Mouse (Mus musculus) heart, postnatal 14 days (tissue): Measurements from ENCODE around the gene Pank4. TPM values are rescaled to one million over a fixed set of nuclear protein-coding genes. Genes with fewer than 3 reads are reported as not detected.

Experiments
- DNase-seq, 2 experiments: peaks; one replicate each; pipeline ENCODE4 v3.0.0; 2021 to 2022
- intact Hi-C: fragments of 180-260 bp; cut with DNase I; formaldehyde crosslinking; loops from one replicate; pipeline ENCODE4 v1.15.1; 2025
- total RNA-seq, 2 experiments: library from RNA; stranded (reverse); gene quantifications; 2 replicates each; pipeline ENCODE4 v1.2.3; 2021

Gene Pank4
- total RNA-seq, 2 experiments from 2014 or later: 38.3 to 41.0 TPM

- no peak for DNase-seq
- intact Hi-C loops: loop anchor here (5.0 kb wide), 1 partner anchor 45 kb away; no protein-coding TSS in a partner anchor
These were observed 22.1 kb upstream of the Pank4 start for GRCm38 (mm10) chr4:154941831-154942230.

- intact Hi-C loops: loop anchor here (5.0 kb wide), 1 partner anchor 45 kb away; no protein-coding TSS in a partner anchor
- DNase-seq: no peak
These were observed 21.1 kb upstream of the Pank4 start for GRCm38 (mm10) chr4:154942632-154943322.

- intact Hi-C loops: loop anchor here (1.0 to 5.0 kb wide), 3 partner anchors 44 to 122 kb away; no protein-coding TSS in a partner anchor
- no peak for DNase-seq
These were observed 20.4 kb upstream of the Pank4 start for GRCm38 (mm10) chr4:154943323-154944039.

- peak; percentile 72 to 81 for DNase-seq
- intact Hi-C loops: loop anchor here (1.0 to 5.0 kb wide), 3 partner anchors 43 to 121 kb away; no protein-coding TSS in a partner anchor
These were observed 19.8 kb upstream of the Pank4 start for GRCm38 (mm10) chr4:154944121-154944590.

- peak; percentile 56 to 70 for DNase-seq
- intact Hi-C loops: loop anchor here (5.0 kb wide), 1 partner anchor 51 kb away; no protein-coding TSS in a partner anchor
These were observed 17.6 kb upstream of the Pank4 start for GRCm38 (mm10) chr4:154946319-154946718.

- no peak for DNase-seq
- intact Hi-C loops: loop anchor here (5.0 kb wide), 1 partner anchor 49 kb away; no protein-coding TSS in a partner anchor
These were observed 15.6 kb upstream of the Pank4 start for GRCm38 (mm10) chr4:154948066-154948939.

- no peak for DNase-seq
- intact Hi-C loops: loop anchor here (5.0 kb wide), 1 partner anchor 48 kb away; no protein-coding TSS in a partner anchor
These were observed 14.9 kb upstream of the Pank4 start for GRCm38 (mm10) chr4:154948940-154949588.

GRCm38 (mm10) chr4:154949589-154949982, 14.3 kb upstream of the Pank4 start:
- no peak for DNase-seq

GRCm38 (mm10) chr4:154952461-154953241, 11.3 kb upstream of the Pank4 start:
- intact Hi-C loops: no loop called here
- DNase-seq: no peak

More at GRCm38 (mm10) chr4:154949589-154949982, 14.3 kb upstream of the Pank4 start:
- intact Hi-C loops: loop anchor here (5.0 kb wide), 1 partner anchor 48 kb away; no protein-coding TSS in a partner anchor

- DNase-seq: no peak
These were observed 7.3 kb upstream of the Pank4 start for GRCm38 (mm10) chr4:154956604-154957003.

GRCm38 (mm10) chr4:154957289-154957993, 6.5 kb upstream of the Pank4 start:
- intact Hi-C loops: no loop called here
- DNase-seq: no peak

More at GRCm38 (mm10) chr4:154956604-154957003, 7.3 kb upstream of the Pank4 start:
- intact Hi-C loops: no loop called here

- no peak for DNase-seq
- intact Hi-C loops: no loop called here
These were observed 5.8 kb upstream of the Pank4 start for GRCm38 (mm10) chr4:154958171-154958570.

GRCm38 (mm10) chr4:154958621-154959020, 5.3 kb upstream of the Pank4 start:
- intact Hi-C loops: no loop called here
- no peak for DNase-seq

- intact Hi-C loops: no loop called here
- no peak for DNase-seq
These were observed 3.8 kb upstream of the Pank4 start for GRCm38 (mm10) chr4:154960021-154960689.

GRCm38 (mm10) chr4:154960690-154961225, 3.2 kb upstream of the Pank4 start, which contains the start of gene Hes5:
TSS of gene Hes5 (plus strand) at chr4:154960923.
- DNase-seq: no peak
- intact Hi-C loops: no loop called here

- intact Hi-C loops: no loop called here
These were observed 2.6 kb upstream of the Pank4 start for GRCm38 (mm10) chr4:154961226-154961738.

GRCm38 (mm10) chr4:154961911-154962310, 2.0 kb upstream of the Pank4 start:
- DNase-seq: no peak
- intact Hi-C loops: no loop called here

More at GRCm38 (mm10) chr4:154961226-154961738, 2.6 kb upstream of the Pank4 start:
- peak; percentile 46 to 55 for DNase-seq
